Comparison of ENCODE assay signal across 7 mouse cellular contexts in genomic region chr7:16804409-16805028, GRCm38 (mm10). TPM values are rescaled to one million over a fixed set of nuclear protein-coding genes. Genes with fewer than 3 reads are reported as not detected.
DNase-seq lines count a peak whose midpoint lies in the region; ATAC-seq and TF ChIP-seq lines count a peak whose summit lies in the region.

No protein-coding gene starts in this region.

- no peak for TF ChIP-seq CTCF in thymus, adult 2 months (IDR thresholded peaks at IDR 0.05; ENCODE audit: borderline replicate concordance, control insufficient read depth, extremely low read depth, insufficient read depth, low read length, poor library complexity)
- TF ChIP-seq CTCF in small intestine, adult 2 months (IDR thresholded peaks at IDR 0.05; ENCODE audit: extremely low read depth, insufficient read length, insufficient replicate concordance, low read depth, low read length) = peak; percentile 69; the same call in 1 of the 2 replicates

- no peaks in the 10 kb centered on the region for H3K9me3 ChIP-seq in limb, embryonic 15.5 days

- no peak for TF ChIP-seq POLR2A in thymus, adult 2 months (IDR thresholded peaks at IDR 0.05; ENCODE audit: control insufficient read depth, extremely low read depth, insufficient read depth, low read length, poor library complexity)
- TF ChIP-seq POLR2A in small intestine, adult 2 months (IDR thresholded peaks at IDR 0.05; ENCODE audit: low read depth, low read length) = no peak

- no peaks in the 10 kb centered on the region; the same call in 1 of the 2 replicates for H3K36me3 ChIP-seq in thymus, adult 2 months (ENCODE audit: control insufficient read depth, insufficient read depth, low read length)
- peaks cover 27% of the 10 kb centered on the region for H3K36me3 ChIP-seq in limb, embryonic 15.5 days
- no peaks in the 10 kb centered on the region for H3K36me3 ChIP-seq in small intestine, adult 2 months (ENCODE audit: control insufficient read depth, insufficient read depth, low read length)

- H3K4me1 ChIP-seq in thymus, adult 2 months (replicated peaks; ENCODE audit: control insufficient read depth, insufficient read depth, low read length) = no peaks in the 10 kb centered on the region
- peaks cover 1% of the 10 kb centered on the region for H3K4me1 ChIP-seq in limb, embryonic 15.5 days
- no peaks in the 10 kb centered on the region for H3K4me1 ChIP-seq in small intestine, adult 2 months (ENCODE audit: control insufficient read depth, insufficient read depth, insufficient read length, low read length)

- ATAC-seq in limb, embryonic 15.5 days (ENCODE audit: insufficient number of reproducible peaks, low FRiP score, low TSS enrichment, low read depth) = peak; percentile 57; the same call in 1 of the 2 replicates

- H3K9ac ChIP-seq in limb, embryonic 15.5 days = no peak overlapping the region

- peak; percentile 47 for DNase-seq in thymus, adult 2 months
- no peak for DNase-seq in thymus, adult 18-20 months
- DNase-seq in embryo, embryonic 10 days (ENCODE audit: low spot score) = peak; percentile 73
- no peak for DNase-seq in urinary bladder, adult 2 months (ENCODE audit: low spot score)
- no peak for DNase-seq in ovary, adult 18-20 months (ENCODE audit: low spot score)

- H3K27me3 ChIP-seq in thymus, adult 2 months (ENCODE audit: control insufficient read depth, insufficient read depth, low read length) = no peaks in the 10 kb centered on the region
- H3K27me3 ChIP-seq in limb, embryonic 15.5 days = no peaks in the 10 kb centered on the region
- H3K27me3 ChIP-seq in small intestine, adult 2 months (ENCODE audit: control insufficient read depth, insufficient read depth, low read length) = no peaks in the 10 kb centered on the region

- no peak overlapping the region for H3K27ac ChIP-seq in thymus, adult 2 months (ENCODE audit: control insufficient read depth, insufficient read depth, low read length)
- no peak overlapping the region for H3K27ac ChIP-seq in limb, embryonic 15.5 days
- no peak overlapping the region for H3K27ac ChIP-seq in small intestine, adult 2 months (ENCODE audit: insufficient read depth, low read depth, low read length)

- H3K4me3 ChIP-seq in thymus, adult 2 months (ENCODE audit: control insufficient read depth, insufficient read depth, low read length) = no peak overlapping the region
- H3K4me3 ChIP-seq in limb, embryonic 15.5 days = no peak overlapping the region
- H3K4me3 ChIP-seq in small intestine, adult 2 months (ENCODE audit: low read depth, low read length) = no peak overlapping the region

- no peak overlapping the region for H3K4me2 ChIP-seq in limb, embryonic 15.5 days

- 33% methylated on average over 8 of the region's 8 CpGs for WGBS in thymus, adult 2 months
- WGBS in limb, embryonic 15.5 days = 33% methylated on average over 8 of the region's 8 CpGs
- WGBS in small intestine, adult 2 months = 40% methylated on average over 8 of the region's 8 CpGs

RNA-seq across cellular contexts. Expression of gene Strn4, which starts 11.2 kb away (rescaled TPM):
- 307 and 318 TPM in 2 replicates for polyA plus RNA-seq in thymus, adult 2 months (2012; rRNA removed)
- polyA plus RNA-seq in limb, embryonic 15.5 days (2015; fragmentation: Nextera tagmentation; extraction: Ambion mirVana) = 85.8 and 96.1 TPM in 2 replicates
- polyA plus RNA-seq in small intestine, adult 2 months (2012; rRNA removed) = 58.9 and 119 TPM in 2 replicates
- 78.6 and 101 TPM in 2 replicates for polyA plus RNA-seq in urinary bladder, adult 2 months (2012; rRNA removed)

RNA-seq across cellular contexts. Expression of gene Fkrp, which starts 12.0 kb away (rescaled TPM):
- polyA plus RNA-seq in thymus, adult 2 months (2012; rRNA removed) = 48.7 and 51.5 TPM in 2 replicates
- 25.8 and 27.1 TPM in 2 replicates for polyA plus RNA-seq in limb, embryonic 15.5 days (2015; fragmentation: Nextera tagmentation; extraction: Ambion mirVana)
- polyA plus RNA-seq in small intestine, adult 2 months (2012; rRNA removed) = 14.6 and 24.5 TPM in 2 replicates
- polyA plus RNA-seq in urinary bladder, adult 2 months (2012; rRNA removed) = 17.2 and 21.3 TPM in 2 replicates

RNA-seq across cellular contexts. Expression of gene Slc1a5, which starts 23.4 kb away (rescaled TPM):
- 254 and 310 TPM in 2 replicates for polyA plus RNA-seq in thymus, adult 2 months (2012; rRNA removed)
- 32.5 and 39.5 TPM in 2 replicates for polyA plus RNA-seq in limb, embryonic 15.5 days (2015; fragmentation: Nextera tagmentation; extraction: Ambion mirVana)
- 37.8 and 43.5 TPM in 2 replicates for polyA plus RNA-seq in small intestine, adult 2 months (2012; rRNA removed)
- 213 and 249 TPM in 2 replicates for polyA plus RNA-seq in urinary bladder, adult 2 months (2012; rRNA removed)

RNA-seq across cellular contexts. Expression of gene Prkd2, which starts 38.2 kb away (rescaled TPM):
- 363 and 406 TPM in 2 replicates for polyA plus RNA-seq in thymus, adult 2 months (2012; rRNA removed)
- polyA plus RNA-seq in limb, embryonic 15.5 days (2015; fragmentation: Nextera tagmentation; extraction: Ambion mirVana) = 20.5 and 21.9 TPM in 2 replicates
- polyA plus RNA-seq in small intestine, adult 2 months (2012; rRNA removed) = 22.9 and 44.0 TPM in 2 replicates
- 19.2 and 24.4 TPM in 2 replicates for polyA plus RNA-seq in urinary bladder, adult 2 months (2012; rRNA removed)

Comparison
In these comparisons a context has a peak if more than half of its experiments do, and no peak if none do; other contexts are left out.
1. DNase-seq: peak in thymus, adult 2 months (single experiment) and embryo, embryonic 10 days (single experiment); none in thymus, adult 18-20 months (0 of 2), urinary bladder, adult 2 months (single experiment) and ovary, adult 18-20 months (single experiment).